Mouse (Mus musculus) layer of hippocampus, adult 11-12 months (tissue): ENCODE results near the gene Soga1.

Experiments
- DNase-seq: peaks from one replicate; pipeline ENCODE4 v3.0.0; 2022; ENCODE audit warnings: low spot score

Soga1 gene

GRCm38 (mm10) chr2:156987316-156987715, 91.7 kb downstream of the Soga1 start:
- no peak for DNase-seq

GRCm38 (mm10) chr2:156982864-156983263, 96.2 kb downstream of the Soga1 start:
- DNase-seq = no peak

DNA sequence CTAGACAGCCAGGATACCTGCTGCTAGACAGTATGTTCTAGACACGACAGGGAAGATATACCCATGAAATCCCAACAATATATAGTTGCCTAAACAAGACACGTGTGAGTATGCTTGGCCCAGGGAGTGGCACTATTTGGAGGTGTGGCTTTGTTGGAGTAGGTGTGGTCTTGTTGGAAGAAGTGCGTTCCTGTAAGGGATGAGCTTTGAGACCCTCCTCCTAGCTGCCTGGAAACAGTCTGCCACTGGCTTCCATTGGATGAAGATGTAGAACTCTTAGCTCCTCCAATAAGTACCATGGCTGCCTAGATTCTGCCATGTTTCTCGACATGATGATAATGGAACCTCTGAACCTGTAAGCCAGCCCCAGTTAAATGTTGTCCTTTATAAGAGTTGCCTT, 97.8 kb downstream of the Soga1 start:
- DNase-seq = no peak

DNA sequence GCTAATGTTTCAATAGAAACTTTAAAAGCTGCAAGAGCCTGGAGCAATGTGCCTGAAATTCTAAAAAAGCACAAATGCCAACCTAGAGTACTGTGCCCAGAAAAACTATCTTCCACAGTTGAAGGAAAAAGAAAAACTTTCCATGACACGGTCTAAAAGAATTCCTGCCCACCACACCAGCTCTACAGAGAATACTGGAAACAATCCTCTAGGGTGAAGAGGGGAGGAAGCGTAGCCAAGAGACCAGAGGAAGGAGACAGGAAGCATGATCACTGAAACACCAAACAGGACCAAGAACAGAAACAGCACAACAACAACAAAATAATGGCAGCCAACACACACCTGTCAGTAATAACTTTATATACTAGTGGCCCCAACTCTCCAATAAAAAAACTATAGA, 99.0 kb downstream of the Soga1 start:
- DNase-seq = no peak

DNA sequence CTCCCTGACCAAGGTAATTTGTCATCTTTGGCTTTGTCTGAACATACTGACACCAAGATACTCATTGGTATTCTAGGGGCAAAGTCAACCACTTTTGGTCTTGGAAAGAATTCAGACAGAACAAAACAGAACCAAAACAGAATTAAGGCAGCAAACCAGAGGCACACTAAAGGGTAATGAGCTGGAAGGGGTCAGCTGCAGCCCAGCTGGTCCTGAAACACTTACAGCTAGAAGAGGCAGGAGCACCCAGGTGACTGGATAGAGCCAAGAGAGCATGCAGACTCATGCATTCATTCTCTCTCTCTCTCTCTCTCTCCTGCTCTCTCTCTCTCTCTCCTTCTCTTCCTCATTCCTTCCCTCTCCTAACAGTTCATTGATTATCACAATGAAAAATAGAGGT, 102.3 kb downstream of the Soga1 start:
- no peak for DNase-seq

DNA sequence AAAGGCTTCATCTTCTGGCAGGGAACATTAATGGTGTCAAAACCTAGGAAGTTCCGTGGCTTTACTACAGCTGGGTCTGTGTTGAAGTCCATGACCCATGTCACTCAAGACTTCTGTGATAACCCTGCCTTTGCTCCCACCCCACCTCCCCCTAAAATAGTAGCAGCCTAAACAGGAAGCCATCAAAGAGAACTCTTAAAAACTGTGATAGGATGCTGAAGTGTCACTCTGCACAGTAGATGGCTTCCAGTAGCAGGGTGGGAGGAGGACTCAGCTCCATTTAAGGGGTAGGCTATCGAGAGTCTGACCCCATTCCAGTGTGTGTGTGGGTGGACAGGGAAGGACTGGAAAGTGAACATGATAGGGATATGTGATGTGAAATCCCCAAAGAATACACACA, 104.1 kb downstream of the Soga1 start:
- no peak for DNase-seq

- DNase-seq = peak; percentile 31
These were observed 105.5 kb downstream of the Soga1 start for GRCm38 (mm10) chr2:156973316-156974100.

GRCm38 (mm10) chr2:156970253-156970652, 108.8 kb downstream of the Soga1 start:
- no peak for DNase-seq

GRCm38 (mm10) chr2:156968501-156968900, 110.6 kb downstream of the Soga1 start:
- no peak for DNase-seq

- DNase-seq = no peak
These were observed 111.7 kb downstream of the Soga1 start for GRCm38 (mm10) chr2:156967388-156967787.
